Mouse (Mus musculus): ENCODE measurements around the gene Kdelr3. TPM values are rescaled to one million over a fixed set of nuclear protein-coding genes. Genes with fewer than 3 reads are reported as not detected.

The Kdelr3 gene
- polyA plus RNA-seq, 1 experiment from 2014 or later: 72.1 TPM

GRCm38 (mm10) chr15:79493527-79493926, 22.7 kb upstream of the Kdelr3 start:
- Histone ChIP-seq H3K9me3 (no peaks in the 10 kb centered on the region), H3K4me2 (peak overlapping the region; percentile 27; the same call in 1 of the 2 replicates), H3K27me3 (replicated peaks) (peaks cover 80% of the 10 kb centered on the region), H3K4me3 (peak overlapping the region; percentile 1; the same call in 1 of the 2 replicates), H3K9ac (peak overlapping the region; percentile 42), H3K27ac (replicated peaks) (no peak overlapping the region), H3K4me1 (peaks cover 31% of the 10 kb centered on the region), H3K36me3 (no peaks in the 10 kb centered on the region)
- 29% methylated on average over 18 of the region's 18 CpGs for WGBS
- no peak for ATAC-seq (ENCODE audit: extremely low read depth, insufficient number of reproducible peaks, low FRiP score, low TSS enrichment)

- no peak for ATAC-seq (ENCODE audit: extremely low read depth, insufficient number of reproducible peaks, low FRiP score, low TSS enrichment)
- Histone ChIP-seq H3K4me3 (no peak overlapping the region), H3K9ac (peak overlapping the region; percentile 63), H3K27ac (replicated peaks) (no peak overlapping the region), H3K4me1 (peaks cover 60% of the 10 kb centered on the region), H3K36me3 (no peaks in the 10 kb centered on the region), H3K9me3 (no peaks in the 10 kb centered on the region), H3K27me3 (replicated peaks) (peaks cover 81% of the 10 kb centered on the region), H3K4me2 (peak overlapping the region; percentile 28; the same call in 1 of the 2 replicates)
- WGBS: 54% methylated on average over 17 of the region's 17 CpGs
These were observed 16.1 kb upstream of the Kdelr3 start for GRCm38 (mm10) chr15:79500110-79500509.

- Histone ChIP-seq H3K4me3 (peak overlapping the region; percentile 17; the same call in 1 of the 2 replicates), H3K4me1 (peaks cover 67% of the 10 kb centered on the region)
These were observed 13.3 kb upstream of the Kdelr3 start for GRCm38 (mm10) chr15:79502891-79503341.

GRCm38 (mm10) chr15:79503438-79503837, 12.8 kb upstream of the Kdelr3 start:
- Histone ChIP-seq H3K9ac (no peak overlapping the region), H3K27ac (replicated peaks) (no peak overlapping the region), H3K4me2 (peak overlapping the region; percentile 46; the same call in 1 of the 2 replicates), H3K4me1 (peaks cover 62% of the 10 kb centered on the region), H3K4me3 (no peak overlapping the region), H3K9me3 (no peaks in the 10 kb centered on the region), H3K27me3 (replicated peaks) (peaks cover 98% of the 10 kb centered on the region), H3K36me3 (no peaks in the 10 kb centered on the region)
- WGBS: 59% methylated on average over 5 of the region's 5 CpGs
- no peak for ATAC-seq (ENCODE audit: extremely low read depth, insufficient number of reproducible peaks, low FRiP score, low TSS enrichment)

More at GRCm38 (mm10) chr15:79502891-79503341, 13.3 kb upstream of the Kdelr3 start:
- Histone ChIP-seq H3K4me2 (peak overlapping the region; percentile 46), H3K27me3 (replicated peaks) (peaks cover 96% of the 10 kb centered on the region), H3K36me3 (no peaks in the 10 kb centered on the region), H3K9me3 (no peaks in the 10 kb centered on the region), H3K9ac (0 out of 2 replicates have a peak overlapping the region, but pooled peaks have one; percentile 21), H3K27ac (replicated peaks) (no peak overlapping the region)
- WGBS: 18% methylated on average over 18 of the region's 18 CpGs
- ATAC-seq (ENCODE audit: extremely low read depth, insufficient number of reproducible peaks, low FRiP score, low TSS enrichment): no peak

GRCm38 (mm10) chr15:79504707-79505452, 11.3 kb upstream of the Kdelr3 start, which contains the start of gene Kcnj4:
Gene Kcnj4, minus strand, starts transcription at chr15:79505241.
- WGBS: under 1% methylated on average over 60 of the region's 60 CpGs
- peak within 1 kb of the TSS; percentile 99 for H3K4me2 ChIP-seq
- H3K4me1 ChIP-seq: peaks cover 53% of the 10 kb centered on the region
- peak within 1 kb of the TSS; percentile 67 for H3K4me3 ChIP-seq
- no peaks in the 10 kb centered on the region for H3K9me3 ChIP-seq
- H3K36me3 ChIP-seq: no peaks in the 10 kb centered on the region
- ATAC-seq (ENCODE audit: extremely low read depth, insufficient number of reproducible peaks, low FRiP score, low TSS enrichment): no peak
- H3K9ac ChIP-seq: peak within 1 kb of the TSS; percentile 85
- H3K27me3 ChIP-seq (replicated peaks): peaks cover 98% of the 10 kb centered on the region
- H3K27ac ChIP-seq (replicated peaks): no peak within 1 kb of the TSS

DNA sequence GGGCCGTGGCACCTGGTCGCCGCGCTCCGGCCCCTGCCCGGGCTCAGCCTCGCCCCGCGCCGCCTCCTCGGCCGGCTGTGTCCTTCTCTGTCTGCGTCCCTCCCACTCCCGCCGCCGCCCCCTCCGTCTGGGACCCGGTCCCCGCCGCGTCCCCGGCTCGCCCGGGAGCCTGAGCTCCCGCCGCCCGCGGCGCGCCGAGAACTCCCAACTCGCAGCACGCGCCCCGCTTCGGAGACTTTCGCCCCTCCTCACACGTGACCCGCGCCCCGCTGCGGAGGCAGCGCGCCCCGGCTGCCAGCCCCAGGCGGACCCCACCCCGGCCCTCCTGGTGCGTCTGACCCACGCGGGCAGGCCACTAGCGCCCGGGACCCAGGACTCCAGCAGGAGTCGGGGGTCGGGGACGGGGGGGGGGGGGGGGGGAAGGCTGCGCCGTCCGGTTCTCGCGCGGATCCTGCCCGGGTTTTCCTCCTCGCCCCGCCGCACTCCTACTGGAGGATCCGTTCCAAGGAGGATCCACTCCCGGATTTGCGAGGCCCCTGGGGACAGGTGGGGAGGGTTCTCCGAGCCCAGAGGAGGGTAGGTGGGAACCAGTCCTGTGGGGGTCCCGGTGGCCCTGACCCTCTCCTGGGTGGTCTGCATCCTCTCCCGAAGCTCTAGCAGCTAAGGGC, 10.5 kb upstream of the Kdelr3 start:
- Histone ChIP-seq H3K4me3 (peak overlapping the region; percentile 67), H3K9me3 (no peaks in the 10 kb centered on the region), H3K27me3 (replicated peaks) (peaks cover 99% of the 10 kb centered on the region), H3K4me1 (peaks cover 53% of the 10 kb centered on the region), H3K36me3 (no peaks in the 10 kb centered on the region), H3K4me2 (peak overlapping the region; percentile 99), H3K9ac (peak overlapping the region; percentile 85), H3K27ac (replicated peaks) (no peak overlapping the region)
- under 1% methylated on average over 46 of the region's 71 CpGs for WGBS
- ATAC-seq (ENCODE audit: extremely low read depth, insufficient number of reproducible peaks, low FRiP score, low TSS enrichment): no peak

GRCm38 (mm10) chr15:79506460-79506859, 9.8 kb upstream of the Kdelr3 start:
- no peak for ATAC-seq (ENCODE audit: extremely low read depth, insufficient number of reproducible peaks, low FRiP score, low TSS enrichment)
- peaks cover 99% of the 10 kb centered on the region for H3K27me3 ChIP-seq (replicated peaks)
- peak overlapping the region; percentile 99; the same call in 1 of the 2 replicates for H3K4me2 ChIP-seq
- no peak overlapping the region for H3K27ac ChIP-seq (replicated peaks)
- H3K4me1 ChIP-seq: peaks cover 57% of the 10 kb centered on the region
- 33% methylated on average over 7 of the region's 7 CpGs for WGBS
- H3K4me3 ChIP-seq: no peak overlapping the region
- H3K9me3 ChIP-seq: no peaks in the 10 kb centered on the region
- H3K36me3 ChIP-seq: no peaks in the 10 kb centered on the region
- no peak overlapping the region for H3K9ac ChIP-seq

DNA sequence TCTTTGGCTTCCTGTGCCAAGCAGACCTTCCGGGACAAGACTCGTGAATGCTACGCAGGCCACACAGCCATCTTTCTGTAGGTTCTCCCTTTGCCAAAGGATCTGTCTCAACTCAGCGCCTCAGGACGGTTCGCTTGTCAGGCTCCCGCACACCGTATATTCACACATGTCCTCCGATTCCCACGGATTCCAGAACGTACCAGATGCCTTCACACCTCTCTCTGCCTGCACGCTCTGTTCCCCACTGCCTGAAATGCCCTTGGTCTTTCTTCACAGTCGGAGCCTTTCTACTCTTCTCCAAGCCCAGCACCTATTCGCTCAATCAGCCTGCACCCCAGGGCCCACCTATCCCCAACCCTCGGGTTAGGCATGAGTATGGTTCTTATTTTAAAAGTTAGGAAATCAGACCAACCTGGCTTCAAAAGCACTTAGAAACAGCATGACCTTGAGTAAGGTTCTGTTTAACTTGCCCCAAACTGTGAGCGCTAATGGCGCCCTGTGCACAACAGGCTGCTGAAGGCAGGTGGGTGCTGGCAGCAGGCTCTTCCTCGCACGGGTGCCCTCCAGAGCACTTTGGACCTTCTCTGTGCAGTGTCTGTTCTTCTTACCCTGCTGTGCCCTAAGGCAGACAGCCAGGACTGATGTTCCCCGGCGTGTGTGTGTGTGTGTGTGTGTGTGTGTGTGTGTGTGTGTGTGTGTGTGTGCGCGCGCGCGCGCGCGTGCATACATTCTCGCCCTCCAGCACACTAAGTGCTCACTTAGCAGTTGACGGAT, 9.0 kb upstream of the Kdelr3 start:
- no peaks in the 10 kb centered on the region for H3K9me3 ChIP-seq
- WGBS: 47% methylated on average over 26 of the region's 31 CpGs
- no peak overlapping the region for H3K4me2 ChIP-seq
- peaks cover 99% of the 10 kb centered on the region for H3K27me3 ChIP-seq (replicated peaks)
- no peaks in the 10 kb centered on the region for H3K36me3 ChIP-seq
- peaks cover 62% of the 10 kb centered on the region for H3K4me1 ChIP-seq
- no peak overlapping the region for H3K4me3 ChIP-seq
- ATAC-seq (ENCODE audit: extremely low read depth, insufficient number of reproducible peaks, low FRiP score, low TSS enrichment): no peak
- no peak overlapping the region for H3K27ac ChIP-seq (replicated peaks)
- H3K9ac ChIP-seq: no peak overlapping the region

- H3K27me3 ChIP-seq (replicated peaks): peaks cover 99% of the 10 kb centered on the region
- H3K9me3 ChIP-seq: no peaks in the 10 kb centered on the region
- H3K36me3 ChIP-seq: no peaks in the 10 kb centered on the region
- no peak overlapping the region for H3K4me3 ChIP-seq
- ATAC-seq (ENCODE audit: extremely low read depth, insufficient number of reproducible peaks, low FRiP score, low TSS enrichment): no peak
- H3K9ac ChIP-seq: peak overlapping the region; percentile 10; the same call in 1 of the 2 replicates
- peaks cover 43% of the 10 kb centered on the region for H3K4me1 ChIP-seq
- no peak overlapping the region for H3K27ac ChIP-seq (replicated peaks)
- 10% methylated on average over 6 of the region's 6 CpGs for WGBS
- H3K4me2 ChIP-seq: peak overlapping the region; percentile 7
These were observed 6.2 kb upstream of the Kdelr3 start for GRCm38 (mm10) chr15:79509998-79510397.

DNA sequence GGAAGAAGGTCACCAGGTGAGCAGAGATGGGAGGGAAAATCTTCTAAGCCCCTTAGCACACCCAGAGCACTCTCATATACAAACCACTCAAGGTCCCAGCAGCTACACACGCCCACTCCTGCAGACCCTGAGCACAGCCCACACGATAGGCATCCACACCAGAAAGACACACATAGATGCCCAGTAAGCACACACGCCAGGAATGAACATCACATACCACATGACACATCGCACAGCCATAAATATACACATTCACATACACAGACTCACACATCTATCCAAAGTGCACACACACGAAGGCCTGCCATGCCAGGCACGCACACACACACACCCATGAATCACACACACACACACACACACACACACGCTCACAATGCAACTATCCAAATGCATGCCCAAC, 5.8 kb upstream of the Kdelr3 start:
- Histone ChIP-seq H3K9ac (peak overlapping the region; percentile 10; the same call in 1 of the 2 replicates), H3K4me2 (peak overlapping the region; percentile 7), H3K4me3 (no peak overlapping the region), H3K4me1 (peaks cover 39% of the 10 kb centered on the region), H3K9me3 (no peaks in the 10 kb centered on the region), H3K27me3 (replicated peaks) (peaks cover 99% of the 10 kb centered on the region), H3K36me3 (no peaks in the 10 kb centered on the region), H3K27ac (replicated peaks) (no peak overlapping the region)
- WGBS: 71% methylated on average over 7 of the region's 7 CpGs
- no peak for ATAC-seq (ENCODE audit: extremely low read depth, insufficient number of reproducible peaks, low FRiP score, low TSS enrichment)
